Mouse (Mus musculus): Measurements from ENCODE around the gene Ppp1r13b. TPM values are rescaled to one million over a fixed set of nuclear protein-coding genes. Genes with fewer than 3 reads are reported as not detected.

The Ppp1r13b gene
- 34.5 and 35.6 TPM in 2 replicates for polyA plus RNA-seq (2015; fragmentation: Nextera tagmentation; extraction: Ambion mirVana)

GRCm38 (mm10) chr12:111907970-111908681, at the start of gene Ppp1r13b:
Gene Ppp1r13b, minus strand, starts transcription at chr12:111908110.

GRCm38 (mm10) chr12:111813766-111814617, 93.9 kb downstream of the Ppp1r13b start, which contains the start of the genes Xrcc3 and Zfyve21:
Gene Xrcc3, minus strand, starts transcription at chr12:111813873.
Gene Zfyve21, plus strand, starts transcription at chr12:111814170.

Other genes starting within 250 kb of the Ppp1r13b start
- gene Ckb, start 235.8 kb downstream of the Ppp1r13b start, polyA plus RNA-seq (2015; fragmentation: Nextera tagmentation; extraction: Ambion mirVana): 2,536 and 2,559 TPM in 2 replicates
- 8.8 and 9.4 TPM in 2 replicates for gene Trmt61a, start 230.0 kb downstream of the Ppp1r13b start, polyA plus RNA-seq (2015; fragmentation: Nextera tagmentation; extraction: Ambion mirVana)
- gene Bag5, start 194.9 kb downstream of the Ppp1r13b start, polyA plus RNA-seq (2015; fragmentation: Nextera tagmentation; extraction: Ambion mirVana): 52.4 and 57.5 TPM in 2 replicates
- gene Apopt1, start 194.8 kb downstream of the Ppp1r13b start, polyA plus RNA-seq (2015; fragmentation: Nextera tagmentation; extraction: Ambion mirVana): 61.1 and 66.1 TPM in 2 replicates
- 467 and 538 TPM in 2 replicates for gene Klc1, start 149.3 kb downstream of the Ppp1r13b start, polyA plus RNA-seq (2015; fragmentation: Nextera tagmentation; extraction: Ambion mirVana)
- 2.2 and 3.4 TPM in 2 replicates for gene Xrcc3, start 94.2 kb downstream of the Ppp1r13b start, polyA plus RNA-seq (2015; fragmentation: Nextera tagmentation; extraction: Ambion mirVana)
- gene Zfyve21, start 93.9 kb downstream of the Ppp1r13b start, polyA plus RNA-seq (2015; fragmentation: Nextera tagmentation; extraction: Ambion mirVana): 56.6 and 60.5 TPM in 2 replicates
- gene Atp5mpl, start 58.9 kb upstream of the Ppp1r13b start, polyA plus RNA-seq (2015; fragmentation: Nextera tagmentation; extraction: Ambion mirVana): 1,081 and 1,190 TPM in 2 replicates
- 0.14 and 0.19 TPM in 2 replicates for gene Tdrd9, start 63.4 kb upstream of the Ppp1r13b start, polyA plus RNA-seq (2015; fragmentation: Nextera tagmentation; extraction: Ambion mirVana)
- gene Rd3l, start 73.2 kb upstream of the Ppp1r13b start, polyA plus RNA-seq (2015; fragmentation: Nextera tagmentation; extraction: Ambion mirVana): not detected in 2 replicates
- 0.57 and 1.4 TPM in 2 replicates for gene Aspg, start 198.6 kb upstream of the Ppp1r13b start, polyA plus RNA-seq (2015; fragmentation: Nextera tagmentation; extraction: Ambion mirVana)
- gene Kif26a, start 238.1 kb upstream of the Ppp1r13b start, polyA plus RNA-seq (2015; fragmentation: Nextera tagmentation; extraction: Ambion mirVana): 1.9 and 2.2 TPM in 2 replicates

Data from neural tube, postnatal 0 days (tissue).